Mouse (Mus musculus): ENCODE results near the gene Cdh4.

The Cdh4 gene

GRCm38 (mm10) chr2:179733141-179733831 lies 291.1 kb downstream of the Cdh4 start:
- DNase-seq (ENCODE audit: low spot score in 2 of 2): no peak

- no peak for DNase-seq (ENCODE audit: low spot score in 2 of 2)
These were observed 300.2 kb downstream of the Cdh4 start for GRCm38 (mm10) chr2:179742419-179742818.

DNA sequence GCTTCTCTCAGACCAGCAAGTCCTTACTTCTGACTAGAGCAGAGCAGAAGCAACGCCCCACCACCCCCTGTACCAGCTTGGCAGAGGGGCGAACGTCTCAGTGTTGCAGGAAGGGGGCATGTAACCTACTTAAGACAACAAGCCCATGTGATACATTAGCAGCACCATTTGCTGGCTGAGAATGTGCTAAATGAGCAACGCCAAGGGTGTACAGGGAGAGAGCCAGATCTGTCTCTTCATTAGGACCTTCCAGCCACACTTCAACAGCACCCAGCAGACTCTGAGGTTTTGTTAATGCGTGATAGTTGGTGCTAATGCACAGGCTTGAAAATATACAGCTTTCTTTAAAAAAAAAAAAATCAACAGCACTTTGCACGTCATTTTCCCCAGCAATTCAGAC lies 300.6 kb downstream of the Cdh4 start:
- DNase-seq (ENCODE audit: low spot score in 2 of 2): no peak

DNA sequence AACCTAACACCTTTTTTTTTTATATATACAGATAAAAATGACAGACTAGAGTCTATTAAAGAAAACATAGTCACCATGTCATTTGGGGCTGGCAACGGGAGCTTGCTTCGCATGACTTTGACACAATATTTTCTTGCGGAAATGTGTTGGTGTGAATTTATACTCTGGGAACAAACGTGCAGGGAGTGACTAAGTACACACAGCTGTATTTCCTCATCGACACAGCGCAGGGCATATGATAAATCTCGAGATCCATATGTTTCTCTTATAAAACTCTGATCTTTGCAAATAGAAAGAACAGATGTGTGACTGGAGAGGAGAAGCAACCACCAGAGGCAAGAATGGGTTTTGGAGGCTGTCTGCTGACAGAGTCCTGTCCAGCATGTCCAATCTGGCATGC lies 304.3 kb downstream of the Cdh4 start:
- DNase-seq (ENCODE audit: low spot score in 2 of 2): no peak

GRCm38 (mm10) chr2:179749399-179749798 lies 307.2 kb downstream of the Cdh4 start:
- DNase-seq (ENCODE audit: low spot score in 2 of 2): no peak

DNA sequence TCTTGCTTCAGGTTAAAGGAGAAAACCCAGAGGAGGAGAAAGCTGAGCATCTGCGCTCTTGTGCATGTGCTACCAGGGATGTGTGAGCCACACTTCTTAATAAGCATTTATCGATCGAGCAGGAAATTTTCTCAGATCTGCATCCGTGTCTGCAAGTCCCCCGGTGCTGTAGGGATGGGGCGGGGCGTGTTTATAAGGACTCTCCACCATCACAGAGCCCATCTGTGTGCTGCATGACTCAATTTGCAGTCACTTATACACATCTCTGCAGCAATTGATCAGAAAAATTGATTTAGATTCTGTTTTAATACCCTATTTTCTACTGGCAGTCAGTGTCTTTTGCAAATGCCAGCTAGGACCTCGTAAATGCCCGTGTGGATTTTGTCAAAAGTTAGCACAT lies 311.6 kb downstream of the Cdh4 start:
- no peak for DNase-seq (ENCODE audit: low spot score in 2 of 2)

DNA sequence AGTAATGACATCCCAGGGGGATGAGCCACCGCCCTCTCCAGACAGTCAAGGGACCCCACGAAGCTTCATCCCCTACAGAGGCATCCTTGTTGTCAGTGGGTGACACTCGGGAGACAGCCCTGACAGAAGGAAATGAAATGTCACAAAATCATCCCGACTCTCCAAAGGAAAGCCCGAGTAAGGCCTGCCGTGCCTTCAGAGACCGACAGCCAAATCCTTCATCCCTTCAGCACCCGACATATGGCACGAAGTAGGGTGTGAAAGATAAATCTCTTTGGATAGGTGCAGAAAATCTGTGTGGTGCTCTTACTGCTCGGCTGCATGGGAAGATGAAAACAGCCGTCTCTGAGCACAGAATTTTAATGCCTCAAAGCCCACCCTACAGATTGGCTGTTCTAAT lies 312.5 kb downstream of the Cdh4 start:
- DNase-seq (ENCODE audit: low spot score in 2 of 2): no peak

DNA sequence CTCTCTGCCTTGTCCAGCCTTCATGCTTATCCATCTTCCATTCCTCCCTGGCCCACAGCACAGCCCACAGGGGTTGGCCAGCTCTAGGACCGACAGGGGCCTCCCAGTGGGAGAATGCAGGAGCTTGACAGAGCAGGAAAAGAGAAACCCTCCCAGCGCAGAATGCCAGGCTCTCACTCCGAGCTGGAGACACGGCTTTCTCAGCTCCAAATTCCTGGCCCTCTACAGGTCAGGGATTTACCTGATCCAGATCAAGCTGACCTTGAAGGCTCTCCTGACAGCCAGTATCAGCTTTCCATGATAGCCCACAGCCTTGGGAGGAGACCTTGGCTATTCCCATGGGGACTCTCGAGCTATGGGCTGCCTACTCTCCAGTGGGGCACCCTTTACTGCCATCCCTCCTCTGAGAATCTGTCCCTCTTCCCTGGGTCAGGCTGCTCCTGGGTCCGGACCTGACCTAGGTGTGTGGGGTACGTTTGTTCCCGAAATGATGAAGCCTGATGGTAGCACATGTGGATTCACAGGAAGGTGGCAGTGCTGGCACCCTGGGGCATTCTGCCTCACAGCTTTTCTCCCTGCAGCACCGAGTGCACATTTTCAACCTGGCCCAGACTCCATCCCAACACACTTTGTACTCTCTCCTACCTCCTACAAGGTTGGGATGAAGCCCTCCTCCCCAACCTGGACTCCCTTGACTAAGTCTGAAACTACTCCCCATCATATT lies 319.6 kb downstream of the Cdh4 start:
- DNase-seq (ENCODE audit: low spot score in 2 of 2): no peak

- DNase-seq (ENCODE audit: low spot score in 2 of 2): peak in 1 of 2 experiments; percentile 31
These were observed 320.5 kb downstream of the Cdh4 start for GRCm38 (mm10) chr2:179762521-179763305.

GRCm38 (mm10) chr2:179764460-179764859 lies 322.2 kb downstream of the Cdh4 start:
- DNase-seq (ENCODE audit: low spot score in 2 of 2): no peak

- DNase-seq (ENCODE audit: low spot score in 2 of 2): no peak
These were observed 324.7 kb downstream of the Cdh4 start for GRCm38 (mm10) chr2:179766664-179767526.

DNA sequence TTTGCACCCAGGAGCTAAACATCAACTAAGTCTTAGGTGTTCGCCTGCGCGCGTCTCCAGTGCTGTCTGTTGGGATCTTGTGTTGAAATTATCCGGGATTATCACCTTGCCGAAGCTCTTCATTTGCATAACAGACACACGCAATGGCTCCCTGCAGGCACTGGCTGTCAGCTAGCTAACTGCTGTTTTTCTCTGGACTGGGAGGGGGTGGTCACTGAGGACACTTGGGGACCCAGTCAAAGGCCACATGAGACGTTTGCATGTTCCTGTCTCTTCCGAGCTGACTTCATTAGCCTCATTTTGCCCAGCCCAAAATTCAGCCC lies 325.3 kb downstream of the Cdh4 start:
- DNase-seq (ENCODE audit: low spot score in 2 of 2): no peak

GRCm38 (mm10) chr2:179769137-179769536 lies 326.9 kb downstream of the Cdh4 start:
- no peak for DNase-seq (ENCODE audit: low spot score in 2 of 2)

DNA sequence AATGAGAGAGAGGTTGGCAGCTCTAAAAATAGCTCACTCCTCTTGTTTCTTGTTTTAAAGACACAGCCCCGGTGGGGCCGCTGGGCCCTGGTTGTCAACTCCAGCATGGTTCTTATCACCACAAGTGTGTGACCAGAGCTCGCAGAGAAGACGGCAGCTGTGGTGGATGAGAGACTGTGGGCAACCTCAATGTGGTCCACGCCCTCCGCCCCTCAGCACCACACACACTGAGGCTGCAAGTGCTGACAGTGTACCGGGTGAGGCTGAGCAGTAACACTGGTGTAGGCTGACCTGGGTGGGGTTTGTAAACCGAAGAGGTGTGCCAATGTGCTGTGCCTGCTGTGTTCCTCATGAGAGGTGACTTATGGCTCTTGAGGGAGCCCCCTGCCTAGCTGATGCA lies 327.7 kb downstream of the Cdh4 start:
- DNase-seq (ENCODE audit: low spot score in 2 of 2): no peak

GRCm38 (mm10) chr2:179774440-179775110 lies 332.3 kb downstream of the Cdh4 start:
- no peak for DNase-seq (ENCODE audit: low spot score in 2 of 2)

DNA sequence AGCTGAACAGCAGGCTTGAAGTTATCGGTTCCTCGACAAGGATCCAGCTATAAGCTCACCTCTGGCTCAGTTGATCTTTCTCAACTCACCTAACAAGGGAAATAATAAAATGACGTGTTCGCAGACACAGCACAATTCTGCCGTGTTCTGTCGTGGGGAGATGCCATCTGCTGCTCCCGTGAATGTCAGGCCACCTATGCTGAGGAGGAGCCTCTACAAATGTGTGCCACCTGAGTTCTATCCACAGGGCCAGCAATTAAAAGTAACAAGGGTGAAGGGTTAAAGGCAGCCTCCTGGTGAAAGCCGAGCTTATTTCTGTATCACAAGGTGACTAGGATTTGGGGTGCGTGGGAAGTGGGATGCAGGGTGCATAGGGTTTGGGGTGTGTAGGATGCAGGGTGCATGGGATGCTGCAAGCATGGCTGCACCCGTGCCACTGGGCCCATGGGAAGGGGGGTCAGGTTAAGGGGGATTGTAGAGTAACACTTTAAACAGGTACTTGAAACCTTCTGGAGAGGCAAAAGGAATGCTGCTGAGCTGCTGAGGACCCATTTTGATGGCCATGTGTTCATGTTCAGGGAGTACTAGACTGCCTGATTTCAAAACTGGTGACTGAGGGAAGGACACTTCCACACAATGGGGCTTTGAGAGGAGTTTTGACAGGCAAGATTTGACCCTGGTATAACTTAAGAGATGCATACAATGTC lies 333.9 kb downstream of the Cdh4 start:
- no peak for DNase-seq (ENCODE audit: low spot score in 2 of 2)

DNA sequence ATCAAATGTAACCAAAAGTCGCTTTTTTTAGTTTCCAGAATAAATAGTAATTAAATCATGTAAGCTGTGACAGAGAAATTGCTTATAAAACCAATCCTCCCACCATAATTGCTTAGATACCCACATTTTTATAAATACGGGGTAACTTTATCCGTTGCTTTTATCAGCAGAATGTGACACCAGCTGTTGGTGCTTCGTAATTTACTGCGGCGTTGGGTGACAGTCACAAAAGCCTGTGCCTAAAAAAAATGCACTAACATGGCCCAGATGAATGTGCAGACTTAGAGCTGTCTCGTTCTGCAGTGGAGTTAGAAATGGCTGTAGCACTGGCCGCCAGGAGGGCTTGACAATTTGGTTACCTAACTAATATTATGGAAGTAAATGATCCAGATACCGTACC lies 337.0 kb downstream of the Cdh4 start:
- DNase-seq (ENCODE audit: low spot score in 2 of 2): no peak

DNA sequence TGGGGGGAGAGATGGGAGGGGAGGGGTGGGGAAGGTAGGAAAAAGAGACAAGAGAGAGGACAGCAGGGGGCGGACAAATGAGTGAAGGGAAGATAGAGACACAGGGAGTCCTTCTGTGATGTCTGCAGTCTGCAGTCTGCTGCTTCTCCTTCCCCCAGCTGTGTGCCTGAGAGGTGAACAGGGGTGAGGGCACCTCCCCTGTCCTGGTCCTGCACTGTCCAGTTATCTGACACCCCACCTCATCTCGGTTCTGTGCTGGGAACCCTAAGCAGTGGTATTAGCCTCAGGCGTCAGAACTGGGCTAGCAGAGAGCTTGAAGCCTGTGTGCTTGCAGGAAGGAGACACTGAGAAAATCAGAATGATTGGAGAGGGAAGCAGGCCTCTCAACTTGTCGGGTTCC lies 338.7 kb downstream of the Cdh4 start:
- DNase-seq (ENCODE audit: low spot score in 2 of 2): no peak

DNA sequence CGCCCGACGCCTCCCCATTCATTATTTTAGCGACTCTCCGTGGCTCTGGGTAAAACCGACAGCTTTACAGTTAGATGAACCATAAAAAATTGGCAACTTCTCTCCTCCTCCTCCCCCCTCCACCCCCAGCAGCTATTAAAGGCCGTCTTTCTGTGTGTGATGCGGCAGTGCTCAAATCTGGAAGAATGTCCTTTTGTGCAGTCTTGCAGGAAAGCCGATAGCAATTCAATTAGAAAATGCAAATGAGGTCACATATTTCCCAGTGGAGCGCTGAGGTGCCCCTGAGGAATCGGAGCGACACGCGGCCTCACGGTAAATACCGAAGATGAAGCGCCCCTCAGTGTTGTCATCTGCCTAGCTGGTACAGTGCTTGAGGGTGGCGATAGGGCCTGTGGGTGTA lies 345.0 kb downstream of the Cdh4 start:
- DNase-seq (ENCODE audit: low spot score in 2 of 2): no peak

DNA sequence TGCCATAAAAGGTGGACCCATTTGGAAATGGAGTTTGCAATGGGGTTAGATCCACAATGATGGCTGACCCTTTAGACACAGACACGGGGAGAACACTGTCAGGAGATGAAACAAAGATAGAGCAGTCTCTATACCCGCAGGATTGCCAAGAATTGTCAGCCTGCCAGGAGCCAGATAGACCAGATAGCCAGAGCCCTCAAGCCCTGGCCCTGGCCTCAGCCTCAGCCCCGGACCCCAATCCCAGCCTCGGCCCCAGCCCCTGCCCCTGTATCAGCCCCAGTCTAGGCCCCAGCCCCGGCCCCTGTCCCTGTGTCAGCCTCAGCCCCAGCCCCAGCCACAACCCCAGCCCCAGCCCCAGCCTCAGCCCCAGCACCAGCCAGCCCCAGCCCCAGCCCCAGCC lies 345.6 kb downstream of the Cdh4 start:
- DNase-seq (ENCODE audit: low spot score in 2 of 2): no peak

GRCm38 (mm10) chr2:179790684-179791083 lies 348.5 kb downstream of the Cdh4 start:
- DNase-seq (ENCODE audit: low spot score in 2 of 2): no peak

Data from frontal cortex, postnatal 25 days (tissue).